Mouse (Mus musculus) c-Kit-positive CD71-positive TER-119-negative erythroid progenitor cells, embryonic 14.5 days (primary cell): ENCODE data around the gene Lmod3.
"Not testable (repeated sequence)": the region's sequence is repeated elsewhere in the genome, so short reads cannot be mapped to it uniquely, and the experiment has no call there.

ENCODE experiments used
- DNase-seq: peaks from one replicate; pipeline ENCODE4 v3.0.0-alpha.2; 2013; ENCODE audit warnings: low read depth

Lmod3 gene

GRCm38 (mm10) chr6:97276366-97276765 is 23.8 kb upstream of the Lmod3 start:
- no peak for DNase-seq

DNA sequence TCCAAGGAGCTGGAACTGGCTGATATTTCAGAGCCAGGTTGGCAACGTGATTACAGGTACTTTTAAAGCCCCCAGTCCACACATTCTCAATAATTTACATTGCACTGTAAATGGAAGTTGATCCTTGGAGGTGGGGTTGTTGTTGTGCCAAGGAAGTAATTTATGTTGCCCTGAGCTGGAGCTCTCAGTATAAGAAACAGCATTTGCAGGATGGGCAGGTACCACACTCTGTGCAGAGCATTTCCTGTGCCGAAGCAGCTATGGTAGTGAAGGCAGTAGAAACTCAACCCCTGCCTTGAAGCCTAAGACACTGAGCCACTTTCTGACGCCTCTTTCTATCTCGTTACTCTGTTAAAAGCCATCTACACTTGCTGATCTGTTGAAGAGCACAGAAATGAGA is 23.2 kb upstream of the Lmod3 start:
- DNase-seq = no peak

DNA sequence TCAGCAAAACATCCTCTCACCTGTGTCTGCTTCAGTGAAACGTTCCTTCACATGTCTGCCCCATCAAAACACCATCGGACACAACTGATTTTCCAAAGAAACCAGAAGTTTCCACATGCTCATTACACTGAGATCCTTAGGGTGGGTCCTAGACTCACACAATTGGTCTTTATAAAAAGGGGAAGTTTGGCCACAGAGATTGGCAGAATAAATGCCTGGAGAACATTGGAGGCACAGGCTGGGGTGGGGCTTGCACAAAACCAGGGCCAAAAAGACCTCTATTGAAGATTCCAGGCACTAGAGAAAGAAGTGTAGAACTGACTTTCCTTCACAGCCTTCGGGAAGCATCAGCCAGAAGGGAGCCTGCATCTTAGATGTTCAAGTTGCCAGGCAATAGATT is 21.2 kb upstream of the Lmod3 start:
- DNase-seq = no peak

DNA sequence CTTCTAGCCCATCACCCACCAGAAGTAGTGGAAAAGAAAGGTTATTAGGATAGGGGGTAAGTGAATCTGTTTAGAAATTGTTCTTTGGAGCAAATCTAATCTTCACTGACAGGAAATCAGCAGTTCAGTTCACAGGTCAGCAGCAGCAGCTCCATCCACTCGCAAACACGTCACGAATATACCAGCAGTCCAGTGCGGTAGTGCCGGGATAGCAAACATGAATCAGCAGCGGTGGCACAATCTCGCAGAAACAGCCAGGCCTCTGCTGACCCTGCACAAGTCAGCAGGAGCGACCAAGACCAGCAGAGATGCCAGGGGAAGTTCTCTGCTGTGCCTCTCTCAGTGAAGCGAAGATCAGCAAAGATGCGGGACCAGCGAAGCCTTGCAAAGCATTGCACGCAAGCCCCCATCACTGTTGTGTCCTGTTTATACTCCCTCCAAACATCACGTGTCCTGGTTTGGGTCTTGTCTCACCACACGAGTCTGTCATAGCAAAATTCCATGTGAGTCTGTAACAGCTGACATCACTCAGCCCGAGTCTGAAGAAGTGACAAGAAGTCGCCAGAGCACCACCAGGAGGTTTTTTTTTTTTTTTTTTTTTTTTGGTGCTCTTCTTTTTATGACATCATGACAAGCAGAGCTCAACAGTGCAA is 20.6 kb upstream of the Lmod3 start:
- no peak for DNase-seq

GRCm38 (mm10) chr6:97272349-97272748 is 19.8 kb upstream of the Lmod3 start:
- no peak for DNase-seq

- no peak for DNase-seq
Observed at GRCm38 (mm10) chr6:97269596-97269995, 17.0 kb upstream of the Lmod3 start.

- no peak for DNase-seq
Observed at GRCm38 (mm10) chr6:97267132-97267531, 14.6 kb upstream of the Lmod3 start.

- DNase-seq = no peak
Observed at GRCm38 (mm10) chr6:97266661-97267060, 14.1 kb upstream of the Lmod3 start.

GRCm38 (mm10) chr6:97265705-97266104 is 13.1 kb upstream of the Lmod3 start:
- no peak for DNase-seq

- DNase-seq = no peak
Observed at GRCm38 (mm10) chr6:97265240-97265639, 12.7 kb upstream of the Lmod3 start.

- not testable (repeated sequence) for DNase-seq
Observed at GRCm38 (mm10) chr6:97263750-97264149, 11.2 kb upstream of the Lmod3 start.

GRCm38 (mm10) chr6:97262229-97262628 is 9.7 kb upstream of the Lmod3 start:
- no peak for DNase-seq

DNA sequence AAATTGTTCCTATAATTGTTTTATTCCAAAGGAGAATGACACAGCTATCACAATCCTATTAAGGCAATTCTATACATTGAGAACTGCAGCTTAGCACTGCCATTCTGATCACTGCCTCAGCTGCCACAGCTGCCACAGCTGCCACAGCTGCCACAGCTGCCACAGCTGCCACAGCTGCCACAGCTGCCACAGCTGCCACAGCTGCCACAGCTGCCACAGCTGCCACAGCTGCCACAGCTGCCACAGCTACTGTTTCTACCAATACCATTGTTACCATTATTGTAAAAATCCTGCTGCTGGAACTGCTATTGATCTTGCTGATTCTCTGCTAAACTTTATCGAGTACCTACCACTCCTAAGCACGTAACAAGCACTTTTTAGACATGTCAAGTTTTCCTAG is 7.4 kb upstream of the Lmod3 start:
- DNase-seq = not testable (repeated sequence)

- DNase-seq = no peak
Observed at GRCm38 (mm10) chr6:97258489-97258888, 5.9 kb upstream of the Lmod3 start.

GRCm38 (mm10) chr6:97252086-97252485 is 473 bp downstream of the Lmod3 start:
- no peak for DNase-seq

DNA sequence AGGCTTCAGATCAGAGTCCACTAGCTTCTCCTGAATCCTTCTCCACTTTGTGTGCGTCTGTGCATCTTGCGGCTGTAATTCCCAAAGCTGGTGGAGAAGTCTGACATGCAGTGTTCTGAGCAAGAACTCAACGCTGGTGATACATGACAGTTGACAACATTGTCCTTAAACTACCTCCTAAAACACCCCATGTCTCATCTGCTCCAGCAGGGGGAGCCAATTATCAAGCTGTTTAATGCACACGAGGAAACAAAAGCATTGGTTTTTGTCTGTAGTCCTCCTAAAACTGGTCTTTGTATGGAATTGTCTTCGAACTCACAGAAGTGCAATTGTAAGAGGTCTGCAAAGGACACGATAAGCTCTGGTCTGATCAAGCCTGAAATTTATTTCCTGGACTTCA is 1.6 kb downstream of the Lmod3 start:
- peak; percentile 38 for DNase-seq

- no peak for DNase-seq
Observed at GRCm38 (mm10) chr6:97245200-97245599, 7.4 kb downstream of the Lmod3 start.

- no peak for DNase-seq
Observed at GRCm38 (mm10) chr6:97242522-97242921, 10.0 kb downstream of the Lmod3 start.

GRCm38 (mm10) chr6:97240092-97240491 is 12.5 kb downstream of the Lmod3 start:
- DNase-seq = no peak

DNA sequence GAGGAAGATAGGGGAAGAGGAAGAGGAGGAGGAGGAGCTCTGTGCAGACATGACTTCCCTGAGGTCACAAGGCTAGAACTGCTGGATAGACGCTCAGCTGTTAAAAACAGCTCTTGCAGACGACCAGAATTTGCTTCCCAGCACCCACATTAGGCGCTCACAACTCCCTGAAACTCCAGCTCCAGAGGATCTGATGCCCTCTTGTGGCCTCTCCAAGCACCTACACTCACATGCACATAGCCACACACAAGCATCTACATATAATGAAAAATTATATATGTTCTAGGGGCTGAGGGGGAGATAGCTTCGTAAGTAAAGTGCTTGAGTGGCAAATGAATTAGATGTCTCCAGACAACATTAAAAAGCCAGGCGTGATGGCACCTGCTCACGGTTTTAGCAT is 13.2 kb downstream of the Lmod3 start:
- no peak for DNase-seq

DNA sequence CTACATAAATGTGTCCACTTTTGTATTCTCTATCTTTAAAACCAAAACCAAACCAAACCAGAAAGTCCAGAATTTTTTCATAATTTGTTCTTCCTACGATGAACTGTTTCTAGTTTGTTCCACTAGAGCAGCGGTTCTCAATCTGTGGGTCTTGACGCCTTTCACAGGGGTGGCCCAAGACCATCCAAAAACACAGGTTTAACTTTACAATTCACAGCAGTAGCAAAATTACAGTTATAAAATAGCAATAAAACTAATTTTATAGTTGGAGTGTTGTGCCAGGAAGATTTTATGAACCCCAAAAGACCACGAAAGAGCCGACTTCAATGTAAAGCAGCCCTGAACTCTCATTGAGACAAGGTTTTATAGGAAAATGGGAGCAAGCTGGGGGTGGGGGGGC is 16.5 kb downstream of the Lmod3 start:
- DNase-seq = no peak

GRCm38 (mm10) chr6:97234911-97235668 is 17.5 kb downstream of the Lmod3 start:
- DNase-seq = no peak

DNA sequence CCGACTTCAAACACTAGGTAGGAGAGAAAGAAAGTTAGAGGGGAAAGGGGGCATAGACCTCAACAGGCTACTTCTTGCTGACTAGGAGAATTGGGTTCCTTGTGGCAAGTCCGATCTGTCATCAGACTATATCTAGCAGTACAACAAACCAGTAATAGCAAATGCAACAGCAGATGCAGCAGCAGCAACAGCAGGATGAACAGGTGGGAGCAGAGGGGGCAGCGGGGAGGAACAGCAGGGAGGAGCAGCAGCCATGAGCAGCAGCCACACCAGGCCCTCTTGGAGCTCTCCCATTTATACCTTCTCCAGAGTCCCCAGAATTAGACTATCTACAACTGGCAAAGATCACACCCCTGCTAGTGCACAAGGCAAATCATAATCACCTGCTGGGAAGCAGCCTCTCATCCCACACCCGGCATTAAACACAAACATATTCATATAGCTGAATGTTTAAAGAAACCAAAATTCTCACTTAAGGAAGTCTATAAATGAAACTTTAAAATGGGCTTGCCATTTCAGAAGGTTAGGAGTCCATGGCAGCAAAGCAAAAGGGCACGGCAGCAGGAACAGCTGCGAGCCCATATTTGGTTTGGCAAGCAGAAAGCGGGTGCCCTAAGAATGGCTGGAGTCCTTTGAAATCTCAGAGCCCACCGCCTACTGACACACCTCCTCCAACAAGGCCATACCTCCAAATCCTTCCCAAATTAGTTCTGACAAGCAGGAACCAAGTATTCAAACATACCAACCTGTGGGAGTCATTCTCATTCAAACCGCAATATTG is 25.3 kb downstream of the Lmod3 start:
- DNase-seq = no peak
